Mouse (Mus musculus) hindbrain, embryonic 15.5 days (tissue): Measurements from ENCODE around the gene Xxylt1. TPM values are rescaled to one million over a fixed set of nuclear protein-coding genes. Genes with fewer than 3 reads are reported as not detected.

Source experiments
- ATAC-seq: fragments of 200-750 bp; cut with Nextera tagmentation; 2 replicates; pipeline ENCODE4 v1.8.0; 2017; ENCODE audit warnings: low read depth, moderate number of reproducible peaks, moderate TSS enrichment; ENCODE audit not compliant: low FRiP score
- H3K27ac ChIP-seq: fragments of 300-500 bp; sonication (generic); replicated peaks from 2 replicates; pipeline ENCODE4 v1.5.1; 2015; ENCODE audit warnings: mild to moderate bottlenecking, inconsistent platforms
- H3K27me3 ChIP-seq: fragments of 300-500 bp; sonication (generic); 2 replicates; pipeline ENCODE4 v1.6.1; 2015; ENCODE audit warnings: control low read depth, inconsistent platforms
- H3K36me3 ChIP-seq: fragments of 300-500 bp; sonication (generic); 2 replicates; pipeline ENCODE4 v1.6.1; 2015; ENCODE audit warnings: control low read depth, inconsistent platforms
- H3K4me1 ChIP-seq: fragments of 300-500 bp; sonication (generic); replicated peaks from 2 replicates; pipeline ENCODE4 v1.6.1; 2015; ENCODE audit warnings: control low read depth, inconsistent platforms
- H3K4me2 ChIP-seq: fragments of 300-500 bp; sonication (generic); 2 replicates; pipeline ENCODE4 v1.6.1; 2015; ENCODE audit warnings: moderate library complexity, mild to moderate bottlenecking, inconsistent platforms
- H3K4me3 ChIP-seq: fragments of 300-500 bp; sonication (generic); 2 replicates; pipeline ENCODE4 v1.5.1; 2015; ENCODE audit warnings: mild to moderate bottlenecking, inconsistent platforms
- H3K9ac ChIP-seq: fragments of 300-500 bp; sonication (generic); 2 replicates; pipeline ENCODE4 v1.6.1; 2015; ENCODE audit warnings: inconsistent platforms
- H3K9me3 ChIP-seq: fragments of 300-500 bp; sonication (generic); 2 replicates; pipeline ENCODE4 v1.6.1; 2016; ENCODE audit warnings: control low read depth, inconsistent platforms
- WGBS: fragments of 180-500 bp; shearing (Covaris S2); methylation state at CpG from one replicate; pipeline ENCODE4 v1.1.7; 2015; 5-methylcytosine and 5-hydroxymethylcytosine counted together
- polyA plus RNA-seq: library from polyadenylated mRNA; unstranded; fragments of >200 nt; fragmentation: Nextera tagmentation; extraction: Ambion mirVana; gene quantifications from 2 replicates; pipeline ENCODE4 v1.2.1, GENCODE M21; 2015

Gene Xxylt1
- polyA plus RNA-seq, 1 experiment from 2014 or later, result 17.3 TPM

GRCm38 (mm10) chr16:30998048-30998447, 83.2 kb downstream of the Xxylt1 start:
- H3K27me3 ChIP-seq, result no peaks in the 10 kb centered on the region
- peaks cover 16% of the 10 kb centered on the region for H3K4me1 ChIP-seq
- no peaks in the 10 kb centered on the region for H3K36me3 ChIP-seq
- H3K4me3 ChIP-seq, result no peak overlapping the region
- 76% methylated on average over 2 of the region's 2 CpGs for WGBS
- H3K9ac ChIP-seq, result no peak overlapping the region
- no peak for ATAC-seq
- no peak overlapping the region for H3K4me2 ChIP-seq
- no peaks in the 10 kb centered on the region for H3K9me3 ChIP-seq
- no peak overlapping the region for H3K27ac ChIP-seq

GRCm38 (mm10) chr16:30995446-30995845, 85.8 kb downstream of the Xxylt1 start:
- H3K4me1 ChIP-seq, result peaks cover 13% of the 10 kb centered on the region
- WGBS, result 90% methylated on average over 5 of the region's 5 CpGs
- H3K27ac ChIP-seq, result no peak overlapping the region
- H3K27me3 ChIP-seq, result no peaks in the 10 kb centered on the region
- no peak overlapping the region for H3K9ac ChIP-seq
- H3K4me3 ChIP-seq, result no peak overlapping the region
- no peaks in the 10 kb centered on the region for H3K36me3 ChIP-seq
- no peak overlapping the region for H3K4me2 ChIP-seq
- no peaks in the 10 kb centered on the region for H3K9me3 ChIP-seq
- no peak for ATAC-seq

- Histone ChIP-seq H3K36me3 (no peaks in the 10 kb centered on the region), H3K4me2 (no peak overlapping the region), H3K4me3 (no peak overlapping the region), H3K27me3 (no peaks in the 10 kb centered on the region), H3K9me3 (no peaks in the 10 kb centered on the region), H3K27ac (no peak overlapping the region), H3K9ac (no peak overlapping the region), H3K4me1 (peaks cover 13% of the 10 kb centered on the region)
- ATAC-seq, result no peak
- 56% methylated on average over 2 of the region's 2 CpGs for WGBS
Observed at GRCm38 (mm10) chr16:30994881-30995280, 86.4 kb downstream of the Xxylt1 start.

- WGBS, result 71% methylated on average over 7 of the region's 7 CpGs
Observed at GRCm38 (mm10) chr16:30994296-30994695, 86.9 kb downstream of the Xxylt1 start.

GRCm38 (mm10) chr16:30992568-30992967, 88.7 kb downstream of the Xxylt1 start:
- H3K27me3 ChIP-seq, result no peaks in the 10 kb centered on the region
- H3K9me3 ChIP-seq, result no peaks in the 10 kb centered on the region
- no peak overlapping the region for H3K4me3 ChIP-seq
- H3K4me2 ChIP-seq, result no peak overlapping the region
- H3K9ac ChIP-seq, result no peak overlapping the region
- peak; percentile 29; the same call in 1 of the 2 replicates for ATAC-seq
- peak overlapping the region; percentile 51 for H3K27ac ChIP-seq
- 30% methylated on average over 5 of the region's 5 CpGs for WGBS
- peaks cover 17% of the 10 kb centered on the region for H3K4me1 ChIP-seq
- H3K36me3 ChIP-seq, result no peaks in the 10 kb centered on the region

More at GRCm38 (mm10) chr16:30994296-30994695, 86.9 kb downstream of the Xxylt1 start:
- no peak overlapping the region for H3K4me2 ChIP-seq
- no peak overlapping the region for H3K4me3 ChIP-seq
- H3K9me3 ChIP-seq, result no peaks in the 10 kb centered on the region
- H3K27me3 ChIP-seq, result no peaks in the 10 kb centered on the region
- H3K9ac ChIP-seq, result no peak overlapping the region
- H3K27ac ChIP-seq, result no peak overlapping the region
- ATAC-seq, result no peak
- H3K4me1 ChIP-seq, result peaks cover 13% of the 10 kb centered on the region
- H3K36me3 ChIP-seq, result no peaks in the 10 kb centered on the region

- Histone ChIP-seq H3K36me3 (no peaks in the 10 kb centered on the region), H3K4me2 (no peak overlapping the region), H3K9ac (no peak overlapping the region), H3K4me3 (no peak overlapping the region), H3K27me3 (no peaks in the 10 kb centered on the region), H3K9me3 (no peaks in the 10 kb centered on the region), H3K27ac (no peak overlapping the region), H3K4me1 (peaks cover 21% of the 10 kb centered on the region)
- ATAC-seq, result no peak
- WGBS, result 30% methylated on average over 2 of the region's 2 CpGs
Observed at GRCm38 (mm10) chr16:30990661-30991060, 90.6 kb downstream of the Xxylt1 start.

GRCm38 (mm10) chr16:30988225-30988624, 93.0 kb downstream of the Xxylt1 start:
- no peak overlapping the region for H3K4me2 ChIP-seq
- H3K9me3 ChIP-seq, result no peaks in the 10 kb centered on the region
- H3K36me3 ChIP-seq, result no peaks in the 10 kb centered on the region
- H3K9ac ChIP-seq, result no peak overlapping the region
- H3K4me3 ChIP-seq, result no peak overlapping the region
- no peak for ATAC-seq
- H3K27ac ChIP-seq, result no peak overlapping the region
- whole genome bisulfite sequencing, result 81% methylated on average over 6 of the region's 6 CpGs
- no peaks in the 10 kb centered on the region for H3K27me3 ChIP-seq
- peaks cover 35% of the 10 kb centered on the region for H3K4me1 ChIP-seq

- no peaks in the 10 kb centered on the region for H3K36me3 ChIP-seq
- WGBS, result 60% methylated on average over 6 of the region's 6 CpGs
- H3K4me1 ChIP-seq, result peaks cover 33% of the 10 kb centered on the region
- no peak; the same call in 1 of the 2 replicates for ATAC-seq
- H3K4me3 ChIP-seq, result no peak overlapping the region
- no peaks in the 10 kb centered on the region for H3K9me3 ChIP-seq
- no peak overlapping the region for H3K4me2 ChIP-seq
- no peak overlapping the region for H3K27ac ChIP-seq
- no peak overlapping the region for H3K9ac ChIP-seq
- H3K27me3 ChIP-seq, result no peaks in the 10 kb centered on the region
Observed at GRCm38 (mm10) chr16:30987684-30988083, 93.5 kb downstream of the Xxylt1 start.

GRCm38 (mm10) chr16:30984826-30985545, 96.2 kb downstream of the Xxylt1 start:
- no peak overlapping the region for H3K4me3 ChIP-seq
- peaks cover 27% of the 10 kb centered on the region for H3K4me1 ChIP-seq
- no peaks in the 10 kb centered on the region for H3K27me3 ChIP-seq
- no peak overlapping the region for H3K9ac ChIP-seq
- H3K4me2 ChIP-seq, result no peak overlapping the region
- H3K27ac ChIP-seq, result peak overlapping the region; percentile 42; the same call in 1 of the 2 replicates
- no peaks in the 10 kb centered on the region for H3K36me3 ChIP-seq
- no peaks in the 10 kb centered on the region for H3K9me3 ChIP-seq
- 0 out of 2 replicates have a peak, but pooled peaks have one; percentile 31 for ATAC-seq
- 26% methylated on average over 17 of the region's 17 CpGs for WGBS

- no peak overlapping the region for H3K9ac ChIP-seq
- no peak overlapping the region for H3K4me3 ChIP-seq
- H3K4me1 ChIP-seq, result peaks cover 27% of the 10 kb centered on the region
- no peaks in the 10 kb centered on the region for H3K27me3 ChIP-seq
- 88% methylated on average over 5 of the region's 5 CpGs for WGBS
- no peaks in the 10 kb centered on the region for H3K36me3 ChIP-seq
- ATAC-seq, result no peak
- no peak overlapping the region; the same call in 1 of the 2 replicates for H3K27ac ChIP-seq
- no peaks in the 10 kb centered on the region for H3K9me3 ChIP-seq
- H3K4me2 ChIP-seq, result no peak overlapping the region
Observed at GRCm38 (mm10) chr16:30984101-30984500, 97.1 kb downstream of the Xxylt1 start.

- WGBS, result 78% methylated on average over 6 of the region's 6 CpGs
- Histone ChIP-seq H3K36me3 (no peaks in the 10 kb centered on the region), H3K27ac (no peak overlapping the region), H3K4me3 (no peak overlapping the region), H3K4me1 (peaks cover 27% of the 10 kb centered on the region), H3K4me2 (no peak overlapping the region), H3K9ac (no peak overlapping the region), H3K27me3 (no peaks in the 10 kb centered on the region), H3K9me3 (no peaks in the 10 kb centered on the region)
- no peak for ATAC-seq
Observed at GRCm38 (mm10) chr16:30983699-30984098, 97.5 kb downstream of the Xxylt1 start.

- no peak overlapping the region for H3K4me2 ChIP-seq
- H3K9ac ChIP-seq, result no peak overlapping the region
- ATAC-seq, result 0 out of 2 replicates have a peak, but pooled peaks have one; percentile 46
- WGBS, result 53% methylated on average over 4 of the region's 4 CpGs
- H3K27ac ChIP-seq, result 0 out of 2 replicates have a peak overlapping the region, but pooled peaks have one; percentile 13
- H3K27me3 ChIP-seq, result no peaks in the 10 kb centered on the region
- no peak overlapping the region for H3K4me3 ChIP-seq
- H3K9me3 ChIP-seq, result no peaks in the 10 kb centered on the region
- peaks cover 27% of the 10 kb centered on the region for H3K4me1 ChIP-seq
- no peaks in the 10 kb centered on the region for H3K36me3 ChIP-seq
Observed at GRCm38 (mm10) chr16:30983281-30983680, 98.0 kb downstream of the Xxylt1 start.
